Mouse (Mus musculus) adipocyte (in vitro differentiated cells): Measurements from ENCODE around the gene Tmem184a.
A peak's percentile ranks its signal among the peaks of the same experiment; 100 is the strongest.

ENCODE experiments used
- DNase-seq: peaks from one replicate; pipeline ENCODE4 v3.0.0-alpha.2; 2016; ENCODE audit warnings: low spot score

Tmem184a gene

DNA sequence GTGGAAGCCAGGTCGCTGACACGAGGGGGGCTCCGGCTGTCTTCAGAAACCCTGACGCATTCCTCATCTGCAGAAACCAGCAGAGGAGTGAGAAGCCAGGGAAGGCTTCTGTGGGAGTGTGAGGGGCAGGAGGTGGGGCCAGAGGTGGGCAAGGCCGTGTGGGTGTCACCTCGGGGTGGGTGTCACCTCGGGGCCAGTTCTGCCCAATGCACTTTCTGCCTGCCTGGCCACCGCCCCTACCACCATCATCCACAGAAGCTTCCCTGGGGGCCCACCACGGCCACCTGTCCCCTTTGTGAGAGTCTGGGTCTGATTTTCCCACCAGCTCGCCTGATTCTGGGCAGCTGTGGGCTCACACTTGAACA lies 6.6 kb downstream of the Tmem184a start:
- no peak for DNase-seq

DNA sequence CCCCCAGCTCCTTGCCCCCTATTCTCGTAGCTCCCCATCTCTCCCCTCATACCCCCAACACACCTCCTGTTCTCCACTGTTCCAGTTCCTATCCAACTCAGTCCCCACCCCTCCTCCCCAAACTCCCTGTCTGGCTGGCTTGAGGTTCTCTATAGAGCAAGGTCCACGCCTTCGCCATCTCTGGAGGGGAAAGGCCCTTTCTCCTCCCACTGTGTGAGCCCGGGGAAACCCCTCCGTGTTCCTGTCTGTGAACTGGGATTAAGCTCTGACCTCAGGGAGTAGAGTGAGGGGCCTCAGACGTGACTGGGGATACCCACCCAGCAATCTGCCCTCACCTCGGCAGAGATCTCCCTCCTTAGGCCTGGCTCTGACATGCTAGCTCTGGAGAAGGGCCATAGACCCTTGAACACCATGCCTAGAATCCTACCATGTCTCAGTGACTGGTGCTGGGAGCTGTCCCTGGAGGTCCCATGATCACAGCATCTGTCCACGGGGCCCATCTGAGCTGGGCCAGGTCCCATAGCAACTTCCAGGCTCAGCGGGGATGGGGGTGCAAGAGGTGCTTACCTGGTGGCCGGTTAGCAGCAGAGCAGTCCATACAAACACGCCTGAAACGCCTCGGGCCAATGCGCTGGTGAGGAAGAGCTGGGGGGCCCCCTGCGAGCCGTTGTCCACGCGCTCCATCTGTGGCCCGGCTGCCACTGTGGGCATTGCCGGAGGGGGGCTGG lies 7.2 kb downstream of the Tmem184a start:
- no peak for DNase-seq

DNA sequence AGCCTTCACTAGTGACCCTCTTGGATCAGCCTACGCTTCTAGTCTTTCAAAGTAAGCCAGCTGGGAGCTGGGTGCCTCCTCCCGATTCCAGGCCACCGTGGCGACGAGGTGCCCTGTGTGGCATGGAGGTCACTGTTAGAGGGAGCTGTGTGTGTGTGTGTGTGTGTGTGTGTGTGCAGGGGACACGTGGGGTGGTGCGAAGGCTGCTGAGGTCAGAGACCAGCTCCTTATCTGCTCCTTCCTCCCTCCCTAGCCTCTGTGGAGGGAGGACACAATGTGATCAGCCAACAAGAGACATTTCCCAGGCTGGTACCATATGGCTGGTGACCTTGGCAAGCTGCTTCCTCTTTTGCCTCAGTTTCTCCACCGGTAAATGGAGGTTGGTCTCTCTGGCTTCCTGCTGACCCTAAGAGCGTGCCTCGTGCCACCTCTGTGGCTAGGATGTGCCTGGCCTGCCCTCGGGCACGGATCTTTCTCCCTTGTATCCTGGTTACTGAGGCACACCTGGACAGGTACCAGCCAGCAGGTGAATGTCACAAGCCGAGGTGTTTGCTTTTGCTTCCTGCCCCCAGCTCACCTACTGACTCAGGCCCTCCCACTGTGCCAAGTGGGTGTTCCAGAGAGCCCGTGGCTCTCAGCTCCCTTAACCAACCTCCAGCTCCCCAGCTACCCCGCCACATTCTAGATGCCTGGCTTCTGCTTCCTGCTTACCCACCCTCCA lies 7.9 kb downstream of the Tmem184a start:
- DNase-seq = no peak

DNA sequence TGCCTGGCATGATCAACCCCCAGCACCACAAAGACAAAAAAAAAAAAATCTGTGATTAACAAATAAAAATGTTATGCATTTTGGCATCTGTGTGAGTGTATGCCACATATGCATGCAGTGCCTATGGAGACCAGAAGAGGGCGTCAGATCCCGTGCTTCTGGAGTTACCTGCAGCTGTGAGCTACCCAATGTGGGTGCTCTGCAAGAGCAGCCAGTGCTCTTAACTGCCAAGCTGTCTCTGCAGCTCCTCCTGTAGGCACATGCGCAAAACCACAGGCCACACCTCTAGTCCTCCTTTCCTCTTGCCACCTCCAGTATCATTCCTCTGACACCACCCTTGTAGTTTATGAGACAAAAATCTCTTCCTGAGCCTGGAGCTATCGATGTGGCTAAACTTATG lies 10.3 kb downstream of the Tmem184a start:
- DNase-seq = no peak

DNA sequence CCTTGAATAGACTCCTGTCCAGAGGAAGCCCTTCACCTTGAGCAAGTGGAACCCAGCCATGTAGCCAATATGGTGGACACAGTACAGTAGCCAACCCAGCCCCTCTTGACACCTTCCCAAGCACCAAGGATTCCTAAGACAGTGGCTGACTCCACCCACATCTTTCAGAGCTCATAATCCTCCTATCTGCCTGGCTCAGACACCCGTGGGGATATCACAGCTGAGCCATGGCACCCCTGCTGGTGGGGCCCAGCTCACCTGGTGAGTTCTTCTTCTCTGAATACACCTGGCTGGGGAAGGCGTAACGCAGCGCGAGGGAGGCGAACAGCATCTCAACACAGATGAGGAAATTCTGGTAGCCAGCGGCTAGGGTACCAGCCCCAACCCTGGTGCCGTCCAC lies 13.8 kb downstream of the Tmem184a start:
- DNase-seq = no peak

DNA sequence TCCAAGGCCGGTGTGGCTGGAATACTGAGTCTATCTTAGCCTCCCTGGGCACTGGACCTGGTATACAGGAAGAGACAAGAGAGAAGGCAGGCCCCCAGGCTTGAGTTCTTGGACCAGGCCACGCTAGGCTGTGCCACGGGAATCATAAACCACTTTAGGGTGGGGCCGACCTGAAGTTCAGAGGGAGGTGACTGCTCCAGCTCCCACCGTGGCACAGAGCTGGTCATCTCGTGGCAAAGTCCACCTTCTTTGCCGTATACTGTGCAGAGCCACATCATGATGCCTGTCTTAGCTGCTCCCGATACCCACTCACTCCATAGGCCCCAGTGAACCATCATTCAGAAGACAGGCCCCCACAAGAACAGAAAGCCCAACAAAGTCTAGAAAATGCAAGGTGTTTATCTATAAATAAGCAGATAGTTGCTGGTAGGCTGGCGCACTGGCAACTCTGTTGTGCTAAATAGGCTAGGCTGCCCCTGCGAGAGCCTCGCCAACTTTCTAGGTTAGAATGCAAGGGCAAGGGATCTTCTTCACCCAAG lies 15.1 kb downstream of the Tmem184a start:
- DNase-seq = no peak

DNA sequence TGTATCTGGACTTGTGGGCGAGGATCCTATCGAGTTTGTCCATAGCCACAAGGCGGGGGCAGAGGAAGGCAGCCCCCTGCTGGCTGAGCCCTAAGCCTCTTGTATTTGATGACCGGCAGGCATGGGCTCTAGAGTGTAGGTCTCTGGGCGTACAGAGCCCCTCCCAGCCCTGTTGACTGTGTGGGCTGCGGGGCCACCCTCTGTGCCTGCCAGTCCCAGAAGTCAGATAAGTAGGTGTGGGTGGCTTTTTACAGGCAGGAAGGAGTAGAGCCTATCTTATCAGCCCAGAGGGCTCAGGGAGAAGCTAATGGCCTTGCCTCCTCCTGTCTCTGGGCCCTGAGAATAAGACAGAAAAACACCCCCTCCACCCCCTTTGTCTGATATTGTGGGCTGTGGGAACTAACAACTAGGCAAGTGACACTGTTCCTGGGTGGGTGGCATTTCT lies 15.6 kb downstream of the Tmem184a start:
- DNase-seq = no peak

DNA sequence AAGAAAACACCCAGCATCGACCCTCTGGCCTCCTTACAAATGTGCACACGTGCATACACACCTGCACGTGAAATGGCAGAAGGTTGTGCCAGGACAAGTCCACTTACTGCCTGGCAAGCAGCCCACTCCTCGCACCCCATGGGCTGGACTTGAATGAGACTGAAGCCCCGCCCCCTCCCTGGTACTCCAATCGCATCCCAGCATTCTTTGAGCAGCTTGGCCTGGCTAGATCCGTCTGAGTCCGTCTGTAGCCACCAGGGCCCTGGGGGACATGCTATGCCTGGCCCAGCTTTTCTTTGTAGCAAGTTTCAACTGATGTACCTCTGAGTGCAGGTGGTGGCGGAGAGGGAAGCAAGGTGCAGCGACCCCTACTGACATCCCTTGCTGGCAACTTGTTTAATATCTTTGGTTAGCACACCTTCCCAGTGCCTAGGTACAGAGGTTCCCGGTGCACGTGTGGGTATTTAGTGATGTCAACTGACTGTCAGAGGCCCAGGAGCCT lies 16.1 kb downstream of the Tmem184a start:
- no peak for DNase-seq

DNA sequence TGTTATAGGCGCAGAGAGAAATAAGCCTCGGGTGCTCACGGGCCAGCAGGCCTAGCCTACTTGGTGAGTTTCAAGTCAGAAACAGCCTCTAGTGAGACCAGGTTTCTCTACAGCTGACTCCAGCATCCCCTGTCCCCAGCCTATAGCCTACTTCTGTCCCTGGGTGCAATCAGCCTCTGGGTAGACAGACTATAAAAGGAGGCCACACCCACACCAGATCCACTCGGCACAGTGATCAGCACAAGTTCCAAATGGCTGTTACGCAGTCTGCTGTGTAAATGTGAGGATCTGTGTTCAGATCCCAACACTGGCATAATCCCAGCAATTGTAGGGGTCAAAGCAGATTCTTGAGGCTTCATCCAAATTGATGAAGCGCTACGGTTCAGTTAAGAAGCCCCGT lies 16.6 kb downstream of the Tmem184a start:
- DNase-seq = no peak

DNA sequence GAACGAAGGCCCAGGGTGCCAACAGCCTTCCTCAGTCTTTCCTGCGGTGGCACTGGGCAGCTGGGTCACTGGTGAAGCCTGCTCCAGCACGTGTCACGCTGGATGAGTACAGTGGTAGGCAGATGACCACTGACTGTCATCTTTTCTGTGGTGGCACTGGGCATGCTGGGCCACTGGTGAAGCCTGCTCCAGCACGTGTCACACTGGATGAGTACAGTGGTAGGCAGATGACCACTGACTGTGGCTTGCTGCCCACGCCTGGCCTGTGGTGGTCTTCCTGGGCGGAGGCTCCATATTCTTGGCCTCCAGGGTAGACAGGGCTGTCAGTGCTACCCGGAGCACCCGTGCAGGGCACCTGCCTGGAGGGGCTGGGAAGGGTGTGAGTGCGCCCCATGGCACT lies 17.8 kb downstream of the Tmem184a start:
- DNase-seq = no peak

DNA sequence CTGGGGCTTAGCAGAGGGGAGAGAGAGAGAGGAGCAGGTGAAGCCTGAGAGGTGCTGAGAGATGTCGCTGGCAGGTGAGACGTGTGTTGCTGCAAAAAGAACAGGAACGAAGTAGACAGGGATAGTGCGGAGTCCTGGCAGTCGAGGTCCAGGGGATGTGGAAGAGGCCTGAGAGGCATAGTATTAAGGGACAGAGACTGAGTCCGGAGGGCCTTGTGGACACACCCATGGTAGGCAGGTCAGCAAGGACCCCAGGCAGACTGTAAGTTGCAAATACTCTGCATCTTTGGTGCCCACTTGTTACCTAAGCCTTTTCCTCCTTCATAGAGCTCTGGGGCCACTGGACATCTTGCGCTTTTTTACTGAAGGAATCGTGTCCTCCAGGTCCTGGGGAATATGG lies 18.5 kb downstream of the Tmem184a start:
- DNase-seq = no peak

DNA sequence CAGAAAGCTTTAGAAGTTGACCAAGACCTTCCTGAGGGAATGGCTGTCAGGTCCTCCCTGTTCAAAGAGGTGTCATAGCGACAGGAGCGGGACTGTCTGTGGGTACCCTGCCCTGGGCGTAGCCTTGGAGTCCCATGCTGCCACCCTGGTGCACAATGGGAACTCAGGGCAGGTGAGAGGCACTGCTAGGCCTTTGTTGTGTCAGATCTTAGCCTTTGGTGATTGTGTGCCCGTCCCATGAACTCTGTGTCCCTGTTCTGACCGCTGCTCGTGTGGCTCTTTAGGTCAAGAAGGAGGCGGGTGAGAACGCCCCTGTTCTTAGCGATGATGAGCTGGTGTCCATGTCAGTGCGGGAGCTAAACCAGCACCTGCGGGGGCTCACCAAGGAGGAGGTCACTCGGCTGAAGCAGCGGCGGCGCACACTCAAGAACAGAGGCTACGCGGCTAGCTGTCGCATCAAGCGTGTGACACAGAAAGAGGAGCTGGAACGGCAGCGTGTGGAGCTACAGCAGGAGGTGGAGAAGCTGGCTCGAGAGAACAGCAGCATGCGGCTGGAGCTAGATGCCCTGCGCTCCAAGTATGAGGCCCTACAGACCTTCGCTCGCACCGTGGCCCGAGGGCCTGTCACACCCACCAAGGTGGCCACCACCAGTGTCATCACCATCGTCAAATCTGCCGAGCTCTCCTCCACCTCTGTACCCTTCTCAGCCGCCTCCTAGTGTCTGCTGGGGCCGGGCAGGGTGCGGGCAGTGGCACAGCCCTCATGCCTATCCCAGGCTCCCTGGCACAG lies 19.7 kb downstream of the Tmem184a start:
- no peak for DNase-seq

DNA sequence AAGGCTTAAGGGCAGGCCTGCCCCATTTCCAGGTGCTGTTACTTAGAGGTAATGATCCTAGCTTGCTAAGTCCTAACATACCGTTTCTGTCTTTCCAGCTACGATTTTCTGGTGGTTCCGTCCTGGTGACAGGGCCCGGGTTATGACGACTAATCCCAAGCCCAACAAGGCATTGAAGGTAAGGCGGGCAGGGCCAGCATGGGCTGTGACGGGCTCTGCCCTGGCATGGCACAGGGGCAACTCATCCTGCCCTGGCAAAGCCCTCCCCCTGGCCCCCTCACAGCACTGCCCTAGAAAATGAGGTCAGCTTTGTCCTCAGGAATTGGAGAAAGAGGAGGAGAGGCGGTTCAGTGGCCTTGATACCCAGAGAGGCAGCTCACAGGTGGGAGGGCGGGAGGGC lies 20.7 kb downstream of the Tmem184a start:
- no peak for DNase-seq

DNA sequence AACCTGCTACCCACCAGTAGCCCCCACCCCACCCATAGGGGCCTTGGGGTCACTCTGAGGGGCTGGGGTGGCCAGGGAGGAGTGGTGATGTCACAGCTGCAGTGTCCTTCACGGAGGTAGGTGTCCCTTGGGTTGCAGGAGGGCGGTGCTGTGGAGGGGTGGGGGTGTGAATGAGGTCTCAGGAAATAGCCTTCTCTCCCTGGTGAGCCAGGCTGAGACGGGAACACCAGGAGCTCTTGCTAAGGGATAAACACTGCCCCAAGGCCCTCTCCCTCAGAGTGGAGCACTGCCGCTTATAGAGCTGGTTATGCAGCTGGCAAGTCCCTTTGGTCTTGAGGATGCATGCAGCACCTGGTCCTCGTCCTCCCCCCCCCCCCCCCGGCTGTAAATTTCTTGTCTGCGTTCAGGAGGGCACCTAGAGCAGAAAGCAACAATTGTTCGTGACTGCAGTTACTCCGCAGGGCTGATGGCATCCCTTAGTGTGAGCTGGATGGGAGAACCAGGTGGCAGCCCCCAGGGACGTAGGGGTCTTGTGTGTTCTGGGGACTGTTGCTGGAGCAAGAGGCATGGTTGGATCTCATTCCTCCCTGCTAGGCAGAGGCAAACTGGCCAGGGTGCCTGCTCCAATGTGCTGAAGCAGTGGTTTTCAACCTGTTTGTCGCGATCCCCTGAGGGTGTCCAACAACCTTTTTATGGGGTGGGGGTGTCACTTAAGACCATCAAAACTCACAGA lies 21.4 kb downstream of the Tmem184a start:
- DNase-seq = no peak

DNA sequence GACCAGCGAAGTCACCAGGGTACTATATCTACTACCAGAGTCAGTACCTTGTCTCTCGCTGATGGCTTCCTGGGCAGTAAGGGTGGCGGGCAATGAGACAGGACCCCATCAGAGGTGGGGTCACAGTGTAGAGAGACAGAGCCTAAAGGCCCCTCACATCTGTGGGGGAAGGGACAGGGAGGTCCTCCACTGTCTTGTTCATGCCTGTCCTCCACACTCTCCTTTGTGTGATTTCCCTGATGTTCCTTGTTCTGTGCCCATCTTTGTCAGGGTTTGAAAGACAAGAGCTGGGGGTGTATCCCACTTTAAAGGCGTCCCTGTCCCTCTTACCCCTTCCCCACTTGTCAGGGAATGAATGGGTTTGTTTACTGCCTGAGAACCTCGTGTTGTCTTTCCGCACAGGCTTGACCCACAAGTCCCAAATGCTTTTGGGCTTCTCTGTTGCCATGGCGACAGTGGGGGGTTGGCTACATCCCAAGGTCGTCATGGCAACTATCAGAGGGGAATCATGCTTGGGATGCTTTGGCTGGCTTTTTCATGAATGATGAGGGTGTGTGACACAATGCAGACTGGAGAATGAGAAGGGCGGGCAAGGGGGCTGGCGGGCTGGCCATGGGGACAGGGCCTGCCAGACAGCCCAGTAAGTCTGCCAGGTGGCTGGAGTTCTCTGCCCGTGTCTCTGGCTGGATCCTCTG lies 22.1 kb downstream of the Tmem184a start:
- DNase-seq = peak; percentile 54

DNA sequence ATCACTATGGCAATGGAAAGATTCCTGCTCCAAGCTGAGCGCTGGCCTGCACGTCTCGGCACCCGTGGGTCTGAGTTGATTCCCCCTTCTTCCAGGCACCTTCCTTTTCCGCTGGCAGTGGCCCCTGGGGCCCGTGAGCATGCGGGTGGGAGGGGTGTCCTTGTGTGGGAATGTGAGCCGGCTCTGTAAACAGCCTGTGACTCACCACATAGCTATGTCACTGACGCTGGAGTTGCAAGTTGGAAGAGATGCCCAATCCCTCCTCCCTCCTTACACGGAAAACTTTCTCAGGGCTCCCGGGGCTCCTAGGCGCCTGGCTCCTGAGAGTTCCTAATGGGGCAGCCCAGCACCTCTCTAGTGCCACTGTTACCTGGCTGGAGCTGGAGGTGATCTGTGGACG lies 22.8 kb downstream of the Tmem184a start:
- DNase-seq = peak; percentile 89

DNA sequence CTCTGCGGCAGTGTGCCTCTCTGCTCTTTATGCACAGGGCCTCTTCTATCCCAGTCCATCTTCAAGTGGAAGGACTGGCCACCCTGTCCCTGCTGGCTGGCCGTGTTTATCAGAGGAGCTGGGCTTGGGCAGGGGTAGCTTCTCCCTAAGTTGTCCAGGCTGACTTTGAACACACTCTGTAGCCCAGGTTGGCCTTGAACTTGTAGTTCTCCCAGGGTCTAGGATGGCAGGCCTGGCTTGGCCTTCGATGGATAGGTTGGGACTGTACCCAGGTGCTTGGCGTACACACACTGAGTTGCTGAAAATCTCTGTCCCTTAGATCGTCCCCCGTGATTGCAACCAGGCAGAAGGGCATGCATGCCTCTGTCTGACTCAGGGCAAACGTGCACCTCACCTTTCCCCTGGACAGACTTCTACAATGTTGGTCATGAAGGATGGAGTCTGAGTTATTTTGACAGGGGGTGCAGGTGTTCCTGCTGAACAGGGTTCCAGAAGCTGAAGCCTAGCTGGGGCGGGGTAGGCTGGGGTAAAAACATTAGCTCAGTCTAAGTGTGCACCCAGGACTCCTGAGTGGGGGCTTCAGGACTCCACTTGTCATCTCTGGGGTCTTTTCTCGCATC lies 23.6 kb downstream of the Tmem184a start:
- DNase-seq = peak; percentile 36

DNA sequence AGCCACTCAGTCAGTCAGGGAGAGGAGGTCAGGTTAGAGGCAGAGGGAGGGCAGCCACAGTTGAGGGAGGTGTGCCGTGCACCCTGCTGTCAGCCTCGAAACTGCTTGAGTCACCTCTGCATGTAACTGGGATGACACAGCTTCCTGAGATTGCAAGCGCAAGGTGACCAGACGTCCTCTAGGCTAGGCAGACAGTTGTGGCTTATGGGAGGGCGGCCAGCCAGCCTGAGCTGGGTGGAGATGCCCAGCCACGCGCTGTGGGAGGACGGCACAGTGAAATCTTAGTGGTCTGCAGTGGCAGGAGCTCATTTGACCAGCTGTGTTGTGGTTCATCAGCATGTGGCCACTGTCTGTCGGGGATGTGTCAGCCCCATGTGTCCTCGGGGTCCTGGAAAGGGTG lies 24.8 kb downstream of the Tmem184a start:
- no peak for DNase-seq

DNA sequence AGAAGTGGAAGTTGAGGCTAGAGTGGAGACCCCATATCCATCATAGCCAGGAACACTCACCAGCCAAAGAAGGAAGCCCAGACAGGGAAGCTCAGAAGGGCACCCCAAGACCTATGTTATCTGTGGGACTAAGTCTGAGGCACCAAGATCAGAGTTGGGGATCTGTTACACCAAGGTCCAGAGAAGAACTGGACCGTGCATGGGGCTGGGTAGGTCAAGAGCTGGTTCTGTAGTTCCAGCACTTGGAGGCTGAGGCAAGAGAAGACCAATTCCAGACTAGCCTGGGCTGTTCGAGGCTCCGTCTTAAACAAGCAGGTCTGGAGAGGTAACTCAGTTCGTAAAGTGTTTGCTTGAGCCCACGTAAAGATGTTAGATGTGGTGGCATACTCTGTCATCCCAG lies 25.6 kb downstream of the Tmem184a start:
- DNase-seq = no peak

DNA sequence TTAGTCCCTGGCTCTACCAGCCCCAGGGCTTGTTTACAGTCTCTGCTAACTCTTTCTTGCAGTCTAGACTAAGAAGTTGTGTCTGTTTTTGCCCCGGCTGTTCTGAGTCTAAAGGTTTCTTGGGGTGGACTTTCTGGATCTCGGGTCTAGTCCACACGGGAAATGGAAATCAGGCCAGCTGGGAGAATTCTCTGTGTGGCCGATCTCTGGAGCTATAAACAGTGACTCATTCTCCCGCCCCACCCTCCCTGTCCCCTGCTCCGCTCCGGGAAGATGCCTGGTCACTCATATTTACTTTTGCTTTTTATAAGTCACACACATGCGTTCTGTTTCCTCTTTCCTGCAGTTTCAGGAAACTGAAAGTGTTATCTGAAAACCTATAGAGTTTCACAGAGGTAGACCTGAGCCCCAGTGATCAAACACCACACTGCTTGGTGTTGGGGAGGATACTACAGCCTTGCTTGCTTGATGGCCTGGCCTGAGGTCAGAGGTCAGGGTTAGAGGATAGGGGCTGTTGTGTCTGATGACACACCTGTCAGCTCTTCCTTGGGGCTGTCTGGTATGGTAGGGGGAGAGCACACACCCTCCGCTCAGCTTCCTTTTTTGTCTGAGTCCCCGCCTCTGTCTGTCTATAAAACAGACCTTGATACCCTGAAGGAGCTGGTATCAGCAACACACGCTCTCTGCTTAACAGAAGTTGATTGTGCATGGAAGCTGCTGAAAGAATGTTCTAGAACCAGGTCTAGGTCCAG lies 26.2 kb downstream of the Tmem184a start:
- DNase-seq = peak; percentile 78
